Mouse (Mus musculus): ENCODE measurements around the gene Adgra1.
A peak's percentile ranks its signal among the peaks of the same experiment; 100 is the strongest.

The Adgra1 gene

GRCm38 (mm10) chr7:139850152-139850551, 16.2 kb downstream of the Adgra1 start:
- no peak for DNase-seq (ENCODE audit: low spot score)

GRCm38 (mm10) chr7:139850677-139851076, 16.7 kb downstream of the Adgra1 start:
- no peak for DNase-seq (ENCODE audit: low spot score)

GRCm38 (mm10) chr7:139851098-139851497, 17.1 kb downstream of the Adgra1 start:
- DNase-seq (ENCODE audit: low spot score), result no peak

GRCm38 (mm10) chr7:139855261-139855660, 21.3 kb downstream of the Adgra1 start:
- DNase-seq (ENCODE audit: low spot score), result no peak

- peak; percentile 69 for DNase-seq (ENCODE audit: low spot score)
These were observed 27.4 kb downstream of the Adgra1 start for GRCm38 (mm10) chr7:139861411-139861810.

- DNase-seq (ENCODE audit: low spot score), result no peak
These were observed 29.1 kb downstream of the Adgra1 start for GRCm38 (mm10) chr7:139863076-139863475.

GRCm38 (mm10) chr7:139864253-139864652, 30.3 kb downstream of the Adgra1 start:
- DNase-seq (ENCODE audit: low spot score), result no peak

- DNase-seq (ENCODE audit: low spot score), result no peak
These were observed 30.9 kb downstream of the Adgra1 start for GRCm38 (mm10) chr7:139864871-139865270.

GRCm38 (mm10) chr7:139871014-139871413, 37.0 kb downstream of the Adgra1 start:
- no peak for DNase-seq (ENCODE audit: low spot score)

GRCm38 (mm10) chr7:139877167-139877792, 43.3 kb downstream of the Adgra1 start:
- DNase-seq (ENCODE audit: low spot score), result no peak

GRCm38 (mm10) chr7:139878122-139878521, 44.1 kb downstream of the Adgra1 start:
- DNase-seq (ENCODE audit: low spot score), result no peak

- no peak for DNase-seq (ENCODE audit: low spot score)
These were observed 44.6 kb downstream of the Adgra1 start for GRCm38 (mm10) chr7:139878621-139879020.

- DNase-seq (ENCODE audit: low spot score), result no peak
These were observed 49.6 kb downstream of the Adgra1 start for GRCm38 (mm10) chr7:139883545-139883944.

GRCm38 (mm10) chr7:139891779-139892178, 57.8 kb downstream of the Adgra1 start:
- no peak for DNase-seq (ENCODE audit: low spot score)

- DNase-seq (ENCODE audit: low spot score), result no peak
These were observed 60.9 kb downstream of the Adgra1 start, which contains the start of gene Kndc1 for GRCm38 (mm10) chr7:139894655-139895557. Gene Kndc1 (plus strand): TSS chr7:139894696.

GRCm38 (mm10) chr7:139896271-139896670, 62.3 kb downstream of the Adgra1 start:
- DNase-seq (ENCODE audit: low spot score), result no peak

GRCm38 (mm10) chr7:139896796-139897195, 62.8 kb downstream of the Adgra1 start:
- DNase-seq (ENCODE audit: low spot score), result no peak

- DNase-seq (ENCODE audit: low spot score), result no peak
These were observed 64.6 kb downstream of the Adgra1 start for GRCm38 (mm10) chr7:139898606-139899005.

- DNase-seq (ENCODE audit: low spot score), result no peak
These were observed 65.5 kb downstream of the Adgra1 start for GRCm38 (mm10) chr7:139899505-139899904.

GRCm38 (mm10) chr7:139900456-139900855, 66.5 kb downstream of the Adgra1 start:
- no peak for DNase-seq (ENCODE audit: low spot score)

GRCm38 (mm10) chr7:139900896-139901295, 66.9 kb downstream of the Adgra1 start:
- DNase-seq (ENCODE audit: low spot score), result no peak

GRCm38 (mm10) chr7:139901981-139902380, 68.0 kb downstream of the Adgra1 start:
- DNase-seq (ENCODE audit: low spot score), result no peak

- no peak for DNase-seq (ENCODE audit: low spot score)
These were observed 71.3 kb downstream of the Adgra1 start for GRCm38 (mm10) chr7:139905261-139905660.

Data from urinary bladder, postnatal 14 days (tissue).